Mouse (Mus musculus) yolk sac, embryonic 10.5 days (tissue): ENCODE data around the gene Peg12.

Experiments
- DNase-seq: peaks from one replicate; pipeline ENCODE4 v3.0.0-alpha.2; 2017; ENCODE audit warnings: low spot score

Peg12 gene

DNA sequence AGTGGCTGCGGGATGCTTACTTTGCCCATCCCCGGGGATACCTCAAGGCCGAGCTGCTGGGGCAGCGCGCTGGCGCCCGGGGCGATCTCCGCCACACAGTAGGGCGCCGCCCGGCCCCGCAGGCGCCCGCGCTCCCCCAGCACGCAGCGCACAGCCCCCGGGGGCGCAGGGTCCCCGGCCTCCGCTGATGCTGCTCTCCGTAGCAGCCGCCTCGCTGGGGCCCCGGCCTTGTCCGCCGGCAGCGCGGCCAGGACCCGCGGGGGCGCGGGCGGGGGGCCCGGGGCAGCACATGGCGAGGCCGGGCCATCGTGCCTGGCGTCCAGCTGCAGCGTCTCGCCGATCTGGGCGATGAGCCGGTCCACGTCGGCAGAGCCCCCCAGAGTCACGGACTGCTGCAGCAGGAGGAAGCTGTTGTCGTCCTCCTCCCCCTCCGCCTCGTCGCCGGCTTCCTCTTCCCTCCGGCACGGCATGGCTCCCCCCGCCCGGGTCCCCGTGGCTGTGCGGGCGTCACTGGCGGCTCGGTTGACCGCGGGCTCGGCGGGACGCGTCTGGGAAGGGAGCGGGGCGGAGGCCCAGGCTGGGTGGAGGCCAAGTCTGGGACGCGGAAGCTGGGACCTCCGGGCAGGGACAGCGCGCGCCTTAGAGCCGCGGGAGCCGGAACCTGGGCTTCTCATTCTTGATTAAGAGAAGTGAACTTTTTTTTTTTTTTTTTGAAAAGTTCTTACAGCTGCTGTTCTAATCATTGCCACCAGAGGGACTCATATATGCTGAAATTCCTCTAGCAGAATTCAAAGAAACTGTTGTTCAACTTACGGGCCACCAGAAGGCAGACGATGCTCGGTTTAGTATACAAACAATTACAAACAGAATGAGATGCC lies at the start of gene Peg12:
Peg12 (minus strand) TSS at position 633 of the 878 bp plus-strand sequence.
- DNase-seq: peak; percentile 55

DNA sequence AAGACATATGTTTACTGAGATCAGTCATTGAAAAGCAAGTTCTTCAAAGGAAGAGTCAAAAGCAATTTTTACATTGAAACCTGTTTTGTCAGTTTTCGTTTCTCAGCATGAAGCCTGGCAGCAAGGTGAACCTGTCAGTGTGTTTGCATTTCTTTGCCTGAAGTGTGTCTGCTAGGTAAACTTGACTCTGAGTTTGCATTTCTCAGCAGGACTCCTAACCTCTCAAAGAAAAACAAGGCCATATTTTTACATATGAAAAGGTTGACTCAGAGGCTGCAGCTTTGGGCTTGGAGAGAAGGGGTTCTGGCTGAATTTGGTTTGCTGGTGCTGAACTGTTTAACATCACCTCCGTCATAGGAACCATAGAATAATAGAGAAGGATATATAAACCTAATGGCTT lies 21.8 kb upstream of the Peg12 start:
- no peak for DNase-seq

DNA sequence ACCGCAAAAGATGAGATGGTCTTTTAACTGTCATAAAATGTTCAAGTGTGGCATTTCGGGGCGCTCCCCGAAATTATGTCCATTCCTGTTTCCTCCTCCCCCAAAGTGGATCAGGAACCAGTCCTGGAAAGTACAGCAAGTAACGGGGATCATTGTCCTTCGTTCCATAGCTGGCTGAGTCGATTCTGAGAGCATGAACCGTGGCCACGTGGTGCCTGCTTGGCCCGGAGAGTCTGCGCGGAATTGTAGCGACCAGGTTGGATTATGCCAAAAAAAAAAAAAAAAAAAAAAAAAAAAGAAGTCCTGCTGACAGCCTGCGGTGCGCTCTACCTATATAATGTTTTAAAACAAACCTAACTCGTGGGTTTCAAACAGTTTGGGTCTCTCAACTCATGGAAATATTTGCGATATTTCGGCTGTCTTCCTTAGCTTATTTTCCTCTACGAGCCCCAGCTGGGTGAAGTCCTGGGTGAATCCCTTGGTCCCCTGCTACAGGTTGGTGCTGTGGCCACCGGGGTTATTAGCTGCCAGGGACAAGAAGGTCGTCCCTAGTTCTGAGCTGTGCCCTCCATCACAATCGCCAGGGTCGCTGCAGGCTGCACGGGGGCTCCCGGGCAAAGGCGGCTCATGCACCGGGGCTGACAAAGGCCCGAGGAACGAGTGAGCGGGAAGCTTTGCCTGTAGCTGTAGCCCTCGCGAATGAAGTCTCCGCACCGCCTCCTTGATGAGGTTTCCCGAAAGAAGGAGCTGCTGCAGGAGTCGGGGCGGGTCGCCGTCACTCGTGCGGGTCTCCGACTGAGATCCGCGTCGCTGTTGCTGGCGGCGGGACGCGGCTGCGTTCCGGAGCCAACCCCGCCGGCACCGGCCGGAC lies 1.1 kb downstream of the Peg12 start:
- DNase-seq: peak; percentile 2

DNA sequence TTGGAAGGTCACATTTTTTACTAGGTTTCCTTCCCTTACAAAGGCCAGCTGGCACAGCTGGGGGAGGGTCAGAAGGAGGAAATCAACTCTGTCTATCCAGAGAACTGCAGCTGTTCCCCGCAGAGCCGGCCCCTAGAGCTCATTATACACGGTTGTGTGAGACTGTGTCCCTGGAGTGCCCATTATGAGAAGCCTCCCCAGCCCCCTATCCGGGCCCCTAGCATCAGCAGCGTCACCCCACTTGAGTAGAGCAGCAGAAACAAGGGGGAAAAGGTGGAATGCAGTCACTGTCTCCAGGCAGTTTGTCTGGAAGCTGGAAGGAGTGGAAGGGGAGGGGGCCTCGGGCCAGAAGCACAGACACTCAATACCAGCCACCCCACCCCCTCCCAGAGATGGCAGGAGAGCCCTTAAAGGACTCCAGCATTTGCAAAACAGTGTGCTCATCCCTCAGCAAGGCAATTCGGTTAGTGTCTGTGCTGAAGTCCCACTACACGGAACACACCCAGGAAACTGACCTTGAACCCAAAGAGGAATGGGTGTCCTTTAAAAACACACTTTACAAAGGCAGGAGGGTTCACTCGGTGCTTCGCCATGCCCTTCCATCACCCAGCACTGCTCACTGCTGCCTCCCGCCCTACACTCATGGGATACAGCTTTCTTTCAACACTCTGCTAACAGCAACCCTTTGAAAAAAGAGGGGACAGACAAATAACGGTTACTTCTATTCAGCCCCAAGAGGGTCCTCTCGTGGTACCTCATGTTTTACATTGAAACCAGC lies 1.9 kb downstream of the Peg12 start:
- peak; percentile 3 for DNase-seq

DNA sequence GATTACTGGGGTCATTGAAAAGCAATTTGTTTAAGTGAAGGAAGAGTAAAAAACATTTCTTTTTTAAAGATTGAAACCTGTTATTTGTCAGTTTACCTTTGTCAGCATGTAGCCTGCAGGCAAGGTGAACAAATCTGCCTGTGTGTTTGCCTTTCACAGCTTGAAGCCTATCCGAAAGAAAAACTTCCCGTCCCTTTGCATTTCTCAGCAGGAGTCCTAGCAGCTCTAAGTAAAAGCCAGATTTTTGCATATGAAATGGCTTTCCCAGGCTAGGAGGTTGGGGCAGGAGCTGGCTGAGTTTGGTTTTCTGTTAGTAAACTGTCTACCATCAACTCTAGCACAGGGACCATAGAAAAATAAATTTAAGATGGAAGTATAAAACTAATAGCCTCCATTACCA lies 12.0 kb downstream of the Peg12 start:
- no peak for DNase-seq

DNA sequence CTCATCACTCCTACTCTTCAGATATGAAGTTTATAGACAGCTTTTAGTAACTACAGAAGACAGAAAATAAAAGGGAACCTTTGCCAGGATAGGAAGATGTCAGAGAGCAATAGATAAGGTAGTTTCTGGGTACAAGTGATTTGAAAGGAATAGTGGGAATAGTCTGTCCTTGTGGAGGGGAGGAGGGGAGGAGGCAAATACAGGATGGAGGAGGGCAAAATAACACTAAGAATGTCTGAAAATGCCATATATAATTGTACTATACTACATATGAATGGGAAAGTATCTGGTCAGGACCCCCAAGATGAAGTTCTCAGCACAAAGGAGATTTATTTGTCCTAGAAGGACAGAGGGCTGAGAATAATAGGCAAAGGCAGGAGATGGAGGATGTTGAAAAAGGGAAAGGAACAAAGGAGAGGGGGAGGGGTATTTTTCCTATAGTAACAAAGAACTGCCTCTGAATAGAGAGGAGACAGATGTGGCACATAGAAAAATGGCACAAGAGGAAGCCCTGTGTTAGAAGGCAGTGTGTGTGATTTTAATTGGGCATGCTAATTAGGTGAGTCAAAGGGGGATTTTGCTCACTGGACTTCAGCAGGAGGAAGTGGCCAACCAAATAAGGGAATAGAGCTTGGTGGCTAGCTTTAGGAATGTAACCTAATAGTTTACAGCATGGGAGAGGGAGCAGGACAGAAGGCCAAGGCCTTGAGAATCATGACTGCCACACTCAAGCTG lies 18.7 kb downstream of the Peg12 start:
- no peak for DNase-seq

DNA sequence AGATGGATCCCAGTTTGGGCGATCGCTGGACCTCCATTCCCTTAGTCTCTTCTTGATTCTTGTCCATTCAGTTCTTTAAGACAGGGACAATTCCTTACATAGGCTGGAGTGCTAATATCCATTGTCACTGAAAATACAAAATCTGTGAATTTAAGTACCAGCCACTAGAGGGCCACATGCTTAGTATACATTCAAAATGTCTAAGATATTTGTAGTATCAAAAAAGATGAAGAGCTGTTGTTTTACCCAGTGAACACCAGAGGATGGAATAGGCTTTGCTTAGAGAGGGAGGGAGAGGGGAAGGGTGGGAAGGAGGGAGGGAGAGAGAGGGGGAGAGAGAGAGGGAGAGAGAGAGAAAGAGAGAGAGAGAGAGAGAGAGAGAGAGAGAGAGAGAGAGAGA lies 27.9 kb downstream of the Peg12 start:
- DNase-seq: no peak

DNA sequence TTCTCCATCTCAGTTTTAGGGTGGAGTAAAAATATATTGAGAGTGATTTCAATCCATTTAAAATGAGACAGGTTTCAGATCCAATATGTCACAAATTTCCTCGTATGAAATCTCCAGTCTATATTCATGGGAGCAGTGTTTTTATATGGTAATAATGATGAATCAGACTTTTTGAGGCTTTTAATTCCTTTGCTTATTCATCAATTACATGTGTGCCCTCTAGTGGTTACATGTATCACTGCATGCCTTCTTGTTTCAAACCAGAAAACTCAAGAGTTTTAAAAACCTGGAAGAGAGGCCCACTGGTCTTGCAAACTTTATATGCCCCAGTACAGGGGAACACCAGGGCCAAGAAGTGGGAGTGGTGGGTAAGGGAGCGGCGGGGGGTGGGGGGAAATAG lies 31.1 kb downstream of the Peg12 start:
- no peak for DNase-seq

DNA sequence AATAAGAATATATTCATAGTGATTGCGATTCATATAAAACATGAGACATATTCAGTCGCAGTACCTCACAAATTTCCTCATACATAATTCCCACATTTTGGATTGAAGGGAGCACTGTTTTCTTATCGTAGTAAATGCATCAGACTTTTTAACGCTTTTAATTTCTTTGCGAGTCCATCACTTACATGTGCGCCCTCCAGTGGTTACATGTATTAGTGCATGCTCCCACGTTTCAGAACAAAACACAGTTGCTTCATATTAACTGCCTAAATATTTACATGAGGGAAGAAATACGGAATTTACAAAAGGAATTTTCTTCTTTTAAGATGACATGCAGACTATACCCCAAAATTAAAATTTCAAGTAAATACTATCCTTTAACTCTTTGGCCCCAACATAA lies 36.0 kb downstream of the Peg12 start:
- DNase-seq: no peak

DNA sequence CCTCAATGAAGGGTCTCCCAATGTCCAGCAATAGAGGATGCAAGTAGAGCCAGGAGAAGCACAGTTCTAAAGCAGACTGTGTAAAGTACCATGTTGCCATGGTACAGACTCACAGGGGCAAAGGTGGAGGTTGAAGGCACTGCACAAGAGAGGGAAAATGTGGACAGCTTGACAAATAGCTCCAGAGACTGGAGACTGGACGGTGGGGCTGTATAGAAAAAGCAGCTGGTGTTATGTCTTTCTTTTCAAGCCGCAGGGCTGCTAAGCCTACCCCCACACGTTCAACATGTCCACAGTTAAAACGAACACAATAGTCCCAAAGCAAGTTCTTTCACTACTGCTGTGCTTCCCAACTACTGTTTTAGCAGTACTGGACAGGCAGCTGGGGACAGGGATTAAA lies 41.1 kb downstream of the Peg12 start:
- DNase-seq: no peak

DNA sequence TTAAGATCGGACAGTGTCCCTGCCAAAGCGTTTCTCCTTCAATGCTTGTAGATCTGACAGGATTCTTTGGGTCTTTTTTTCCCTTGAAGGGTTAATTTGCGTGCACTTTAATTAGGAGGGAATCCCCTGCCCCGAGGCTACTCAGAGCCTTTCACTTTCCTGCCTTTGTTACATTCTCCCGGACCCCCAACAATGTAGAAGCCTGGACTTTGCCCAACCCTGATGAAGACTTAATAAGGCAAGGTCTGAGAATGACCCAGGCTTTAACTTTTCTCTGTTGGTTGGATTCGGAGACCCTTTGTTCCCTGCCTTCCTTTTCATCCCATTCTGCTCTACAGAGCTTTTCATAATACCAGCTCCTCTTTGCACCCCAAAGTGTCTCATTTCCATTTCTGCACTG lies 43.7 kb downstream of the Peg12 start:
- no peak for DNase-seq

DNA sequence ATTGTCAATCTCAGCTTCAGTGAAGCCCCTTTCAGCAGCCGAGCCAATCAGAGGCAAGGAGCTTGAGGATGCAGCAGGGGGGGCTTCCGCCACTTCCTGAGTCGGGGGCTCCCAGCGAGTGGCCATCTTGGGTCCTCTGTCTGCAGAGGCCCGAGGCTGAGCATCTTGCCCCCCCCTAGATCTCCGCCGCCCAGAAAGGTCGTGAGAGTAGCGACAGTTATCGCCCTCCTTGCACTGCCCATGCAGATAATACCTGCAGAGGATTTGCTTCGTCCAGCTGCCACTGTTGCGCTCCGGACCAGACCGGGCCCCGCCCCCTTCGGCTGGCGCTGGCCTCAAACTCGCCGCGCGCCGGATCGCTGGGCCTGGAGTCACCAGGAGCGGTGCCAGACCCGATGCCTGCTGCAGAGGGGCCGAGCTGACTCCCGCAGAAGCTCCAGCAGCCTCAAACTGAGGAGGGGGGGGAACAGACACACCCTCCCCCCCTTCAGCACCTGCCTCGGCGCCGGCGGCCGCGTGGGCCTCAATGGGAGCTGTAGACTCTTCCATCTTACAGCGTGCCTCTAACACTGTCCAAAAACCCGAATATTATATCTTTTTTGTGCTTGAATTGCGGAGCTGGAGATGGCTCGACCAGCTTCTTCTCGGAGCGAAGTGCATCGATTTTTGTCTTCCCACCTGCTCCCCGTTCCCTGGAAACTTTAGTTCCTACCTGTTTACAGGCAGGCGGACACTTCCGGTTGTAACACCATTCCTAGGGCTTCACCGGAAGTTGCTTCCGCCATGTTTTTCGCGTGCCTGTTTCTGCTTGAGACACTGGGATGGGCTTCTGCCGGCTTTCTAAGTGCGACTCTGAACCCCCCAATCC lies 44.6 kb downstream of the Peg12 start, which contains the start of gene Mkrn3:
Mkrn3 (minus strand) TSS at position 647 of the 868 bp plus-strand sequence.
- peak; percentile 63 for DNase-seq

DNA sequence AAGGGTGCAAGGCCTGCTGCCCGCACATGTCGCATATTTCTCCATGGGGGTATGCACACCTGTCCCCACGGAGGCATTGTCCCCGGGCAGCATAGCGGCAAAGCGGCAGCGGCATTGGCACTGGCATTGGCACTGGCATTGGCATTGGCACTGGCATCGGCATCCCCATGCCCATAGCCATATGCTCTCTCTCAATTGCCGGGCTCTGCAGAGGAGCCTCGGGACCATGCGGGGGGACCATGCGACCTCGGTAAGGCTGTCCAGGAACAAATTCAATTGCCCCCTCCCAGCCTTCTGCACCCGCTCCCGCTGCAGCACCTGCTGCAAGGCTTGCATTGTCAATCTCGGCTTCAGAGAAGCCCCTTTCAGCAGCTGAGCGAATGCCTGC lies 45.2 kb downstream of the Peg12 start:
- DNase-seq: no peak

DNA sequence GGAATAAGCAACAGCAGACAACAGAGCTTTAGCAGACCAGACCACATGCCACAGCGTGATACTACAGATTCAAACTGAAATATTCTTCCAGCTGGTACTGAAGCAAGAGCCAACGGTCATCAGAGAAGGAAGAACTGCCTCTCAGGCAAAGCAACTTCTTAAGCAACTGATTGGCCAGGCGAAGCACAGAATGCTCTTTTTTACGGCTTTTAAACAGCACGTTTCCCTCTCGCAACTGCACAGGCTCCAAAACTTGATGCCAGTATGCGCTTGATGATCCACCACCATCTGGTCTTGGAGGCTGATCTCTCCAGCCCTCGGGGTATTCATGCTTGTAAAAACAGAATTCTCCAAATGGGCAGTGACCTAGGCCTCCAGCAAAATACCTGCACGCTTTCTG lies 46.0 kb downstream of the Peg12 start:
- DNase-seq: no peak

DNA sequence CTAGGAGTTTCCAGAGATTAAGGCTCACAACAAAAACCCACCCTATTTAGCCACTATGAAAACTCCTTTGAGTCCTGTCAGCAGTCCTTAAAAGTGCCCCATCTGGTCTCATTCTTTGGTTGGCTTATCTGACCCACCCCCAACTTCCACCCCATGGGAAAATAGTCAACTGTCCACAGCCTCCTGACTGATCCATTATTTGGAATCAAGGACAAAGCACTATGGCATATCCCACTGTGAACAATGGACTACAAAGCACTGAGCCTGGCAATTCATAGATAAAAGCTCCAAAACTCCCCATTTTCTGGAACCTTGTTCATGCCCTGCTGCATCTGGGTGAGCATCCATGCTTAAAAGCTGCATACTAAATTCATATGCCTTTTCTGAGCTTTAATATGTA lies 48.1 kb downstream of the Peg12 start:
- no peak for DNase-seq

DNA sequence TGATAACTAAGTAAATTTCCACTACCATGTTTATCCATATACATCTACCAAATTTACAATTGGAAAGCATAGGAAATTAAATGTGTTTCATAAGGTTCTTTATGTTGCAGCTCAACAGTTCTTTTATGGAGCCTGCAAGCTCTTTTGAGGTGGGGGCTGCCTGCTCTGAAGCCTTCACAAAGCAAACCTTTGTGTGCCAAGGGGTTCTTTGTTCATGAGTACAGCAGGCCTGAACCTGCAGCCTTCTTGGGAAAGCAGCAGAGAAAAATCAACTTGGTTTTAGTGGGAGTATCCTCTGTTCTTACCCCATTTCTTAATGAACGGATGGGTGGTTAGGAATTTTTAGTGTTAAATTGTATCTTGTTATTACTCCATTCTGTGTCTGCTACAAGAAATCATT lies 49.1 kb downstream of the Peg12 start:
- DNase-seq: no peak
